Mouse (Mus musculus) kidney, postnatal 14 days (tissue): ENCODE measurements at regions not wholly inside any gene's neighbourhood (a gene's known extent, or its start where the extent isn't known, plus 50 kb on each side); places are given as distances from the start of the nearest gene placed in this dataset.
A peak's percentile ranks its signal among the peaks of the same experiment; 100 is the strongest.
"Not testable (repeated sequence)": the region's sequence is repeated elsewhere in the genome, so short reads cannot be mapped to it uniquely, and the experiment has no call there.

Experiments
- DNase-seq: peaks from one replicate; pipeline ENCODE4 v3.0.0; 2022; ENCODE audit warnings: mixed read lengths

GRCm38 (mm10) chr4:7913191-7913590 is 325.6 kb downstream of the Car8 start:
- no peak for DNase-seq

GRCm38 (mm10) chr4:7912675-7913074 is 326.2 kb downstream of the Car8 start:
- DNase-seq: no peak

- DNase-seq: no peak
Measured at GRCm38 (mm10) chr4:7903130-7903529, 335.7 kb downstream of the Car8 start.

GRCm38 (mm10) chr4:7894914-7895313 is 343.9 kb downstream of the Car8 start:
- no peak for DNase-seq

GRCm38 (mm10) chr4:7891128-7891527 is 347.7 kb downstream of the Car8 start:
- no peak for DNase-seq

GRCm38 (mm10) chr4:7854518-7854917 is 384.3 kb downstream of the Car8 start:
- no peak for DNase-seq

- peak; percentile 19 for DNase-seq
Measured at GRCm38 (mm10) chr4:7853121-7853782, 385.6 kb downstream of the Car8 start.

- DNase-seq: no peak
Measured at GRCm38 (mm10) chr4:7852006-7852615, 386.7 kb downstream of the Car8 start.

GRCm38 (mm10) chr4:7847411-7847810 is 391.4 kb downstream of the Car8 start:
- DNase-seq: no peak

GRCm38 (mm10) chr4:7829126-7829525 is 409.7 kb downstream of the Car8 start:
- DNase-seq: no peak

- peak; percentile 8 for DNase-seq
Measured at GRCm38 (mm10) chr4:7819847-7820246, 419.0 kb downstream of the Car8 start.

- DNase-seq: not testable (repeated sequence)
Measured at GRCm38 (mm10) chr4:7777761-7778160, 461.1 kb downstream of the Car8 start.

GRCm38 (mm10) chr4:7755473-7755872 is 483.4 kb downstream of the Car8 start:
- no peak for DNase-seq

GRCm38 (mm10) chr4:7753931-7754330 is 484.9 kb downstream of the Car8 start:
- DNase-seq: no peak

- no peak for DNase-seq
Measured at GRCm38 (mm10) chr4:7751208-7751607, 487.6 kb downstream of the Car8 start.

GRCm38 (mm10) chr4:7722893-7723292 is 515.9 kb downstream of the Car8 start:
- DNase-seq: no peak

- no peak for DNase-seq
Measured at GRCm38 (mm10) chr4:7688516-7688915, 550.3 kb downstream of the Car8 start.

GRCm38 (mm10) chr4:7687231-7687630 is 551.6 kb downstream of the Car8 start:
- no peak for DNase-seq

GRCm38 (mm10) chr4:7670795-7671105 is 568.1 kb downstream of the Car8 start:
- no peak for DNase-seq

GRCm38 (mm10) chr4:7669992-7670794 is 568.6 kb downstream of the Car8 start:
- DNase-seq: peak; percentile 10

- DNase-seq: no peak
Measured at GRCm38 (mm10) chr4:7666935-7667594, 571.8 kb downstream of the Car8 start.

- no peak for DNase-seq
Measured at GRCm38 (mm10) chr4:7642878-7643590, 595.8 kb downstream of the Car8 start.
